Mouse (Mus musculus) spleen, adult 2 months (tissue): ENCODE results near the gene Sap30. TPM values are rescaled to one million over a fixed set of nuclear protein-coding genes. Genes with fewer than 3 reads are reported as not detected.
"Not testable (repeated sequence)": the region's sequence is repeated elsewhere in the genome, so short reads cannot be mapped to it uniquely, and the experiment has no call there.

Experiments
- DNase-seq, 2 experiments: peaks; one replicate each; pipeline versions ENCODE4 v3.0.0 to v3.0.0-alpha.2; 2012 to 2021; ENCODE audit warnings: low spot score in 2 of 2, low read depth in 1 of 2
- H3K27ac ChIP-seq: fragments of 200-500 bp; 2 replicates; pipeline ENCODE4 v1.5.1; 2012; ENCODE audit warnings: low read length, inconsistent platforms; ENCODE audit not compliant: insufficient read depth
- H3K27me3 ChIP-seq: fragments of 200-500 bp; 2 replicates; pipeline ENCODE4 v1.6.1; 2012; ENCODE audit warnings: mild to moderate bottlenecking, moderate library complexity, low read length, inconsistent platforms; ENCODE audit not compliant: control insufficient read depth, insufficient read depth
- H3K36me3 ChIP-seq: fragments of 200-500 bp; 2 replicates; pipeline ENCODE4 v1.6.1; 2012; ENCODE audit warnings: mild to moderate bottlenecking, low read length, inconsistent platforms; ENCODE audit not compliant: control insufficient read depth, insufficient read depth
- H3K4me1 ChIP-seq: fragments of 200-500 bp; 2 replicates; pipeline ENCODE4 v1.6.1; 2011; ENCODE audit warnings: inconsistent platforms; ENCODE audit not compliant: control insufficient read depth, insufficient read depth, insufficient read length
- H3K4me3 ChIP-seq: fragments of 200-500 bp; 2 replicates; pipeline ENCODE4 v1.5.1; 2011; ENCODE audit warnings: mild to moderate bottlenecking, inconsistent platforms; ENCODE audit not compliant: insufficient read depth, insufficient read length; ENCODE audit errors: extremely low read depth
- CTCF ChIP-seq: fragments of 200-500 bp; IDR thresholded peaks from 2 replicates; pipeline ENCODE4 v1.5.1; 2011; ENCODE audit warnings: mild to moderate bottlenecking, inconsistent platforms; ENCODE audit not compliant: insufficient read depth, insufficient read length, insufficient replicate concordance; ENCODE audit errors: extremely low read depth
- POLR2A ChIP-seq: fragments of 200-500 bp; IDR thresholded peaks from 2 replicates; pipeline ENCODE4 v1.6.1; 2011; ENCODE audit warnings: low read depth, low read length, inconsistent platforms
- WGBS: fragments of 180-500 bp; shearing (Covaris S2); methylation state at CpG from one replicate; pipeline ENCODE4 v1.1.7; 2018; 5-methylcytosine and 5-hydroxymethylcytosine counted together
- polyA plus RNA-seq: library from polyadenylated mRNA; depleted of rRNA; stranded (reverse); fragments of >200 nt; gene quantifications from 2 replicates; pipeline ENCODE4 v1.2.3, GENCODE M21; 2012

The Sap30 gene
- polyA plus RNA-seq, 1 experiment, result 7.0 TPM

DNA sequence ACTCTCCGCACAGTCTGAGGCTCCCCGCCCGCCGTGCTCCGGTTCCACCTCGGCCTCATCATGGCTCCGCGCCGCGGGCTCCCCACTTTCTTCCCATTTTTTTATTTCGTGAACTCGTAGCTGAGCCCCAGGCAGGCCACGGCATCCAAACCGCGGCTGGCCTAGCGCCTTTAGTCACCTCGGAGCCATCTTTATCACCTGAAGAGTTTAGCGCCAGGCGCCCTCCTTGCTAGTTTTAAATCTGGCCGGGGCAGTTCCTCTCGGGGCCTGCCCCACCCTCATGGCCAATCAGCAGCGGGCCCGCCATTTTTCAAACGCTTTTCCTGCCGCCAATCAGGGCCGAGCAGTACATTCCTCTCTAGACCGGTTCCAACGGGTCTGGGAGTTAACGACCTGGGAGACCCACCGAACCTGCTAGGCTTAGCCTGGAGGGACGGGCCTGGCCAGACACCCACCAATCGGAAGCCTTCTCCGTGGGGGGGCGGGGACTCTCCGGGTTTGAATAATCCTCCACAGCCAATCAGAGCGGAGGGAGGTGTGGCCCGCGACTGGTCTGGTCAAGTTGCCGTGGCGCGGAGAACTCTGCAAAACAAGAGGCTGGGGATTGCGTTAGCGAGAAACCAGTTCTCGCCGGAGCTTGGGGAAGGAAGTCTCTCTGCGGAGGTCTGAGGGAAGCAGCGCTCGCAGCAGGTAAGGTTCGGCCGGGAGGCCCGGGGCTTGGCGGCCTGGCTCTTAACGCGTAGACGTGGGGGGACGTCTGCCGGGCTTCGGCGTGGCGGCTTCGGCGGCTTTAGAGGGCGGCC lies 23.9 kb upstream of the Sap30 start, which contains the start of gene Hmgb2:
Hmgb2 (plus strand) TSS at position 592 of the 803 bp plus-strand sequence.
- H3K4me1 ChIP-seq, result no peaks in the 10 kb centered on the region; the same call in none of the 2 replicates
- H3K4me3 ChIP-seq, result peak within 1 kb of the TSS; percentile 88
- H3K36me3 ChIP-seq, result peaks cover 7% of the 10 kb centered on the region
- under 1% methylated on average over 63 of the region's 63 CpGs for WGBS
- peak; percentile 99 for DNase-seq
- peak within 1 kb of the TSS; percentile 98 for H3K27ac ChIP-seq
- H3K27me3 ChIP-seq, result peaks cover 3% of the 10 kb centered on the region; the same call in 1 of the 2 replicates
- TF ChIP-seq CTCF (no peak), POLR2A (peak; percentile 78)

DNA sequence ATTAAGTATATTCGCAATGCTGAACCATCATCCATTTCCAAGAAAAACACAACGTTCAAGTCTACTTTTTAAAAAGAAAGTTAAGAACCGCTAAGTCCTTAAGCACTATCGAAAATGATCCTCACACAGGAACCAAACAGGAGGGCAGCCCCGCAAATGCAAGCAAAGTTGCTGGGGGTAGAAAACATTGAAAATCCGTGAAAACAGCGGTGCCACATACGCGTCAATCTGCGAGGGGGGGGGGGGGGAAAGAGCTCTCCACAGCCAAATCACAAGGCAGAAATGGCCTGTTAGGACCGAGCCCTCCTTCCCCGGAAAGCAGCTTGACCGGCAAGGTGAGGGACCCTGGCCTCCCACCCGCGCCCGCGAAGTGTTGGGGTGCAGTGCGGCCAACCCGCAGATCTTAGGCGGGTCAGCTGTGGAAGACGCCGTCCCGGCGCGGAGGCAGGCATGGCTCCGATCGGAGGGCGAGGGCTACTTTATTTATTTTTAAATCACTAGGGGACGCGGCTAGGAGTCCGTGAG lies 23.2 kb upstream of the Sap30 start:
- Histone ChIP-seq H3K36me3 (peaks cover 4% of the 10 kb centered on the region), H3K27me3 (peaks cover 3% of the 10 kb centered on the region; the same call in 1 of the 2 replicates), H3K4me3 (peak overlapping the region; percentile 72), H3K4me1 (no peaks in the 10 kb centered on the region; the same call in none of the 2 replicates), H3K27ac (peak overlapping the region; percentile 13; the same call in 1 of the 2 replicates)
- no peak for TF ChIP-seq CTCF
- TF ChIP-seq POLR2A, result no peak
- under 1% methylated on average over 31 of the region's 31 CpGs for WGBS
- no peak for DNase-seq

DNA sequence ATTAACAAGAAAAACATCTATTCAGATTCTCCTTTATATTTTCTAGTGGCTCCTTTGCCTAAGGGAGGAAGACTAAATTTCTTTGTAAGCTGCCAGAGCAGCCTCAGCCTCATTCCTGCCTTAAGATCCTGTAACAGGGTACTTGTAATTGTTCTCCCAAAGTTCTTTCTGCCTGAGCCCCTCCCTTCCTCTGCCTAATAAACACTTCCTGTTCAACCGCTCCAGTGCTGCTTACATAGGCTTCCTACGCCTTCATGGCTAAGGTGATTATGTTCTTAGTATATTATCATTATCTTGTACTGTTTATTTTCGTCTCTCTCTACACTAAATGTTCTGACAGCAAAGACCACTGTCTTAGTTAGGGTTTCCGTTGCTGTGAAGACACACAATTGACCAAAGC lies 21.0 kb upstream of the Sap30 start:
- WGBS, result 78% methylated on average over 4 of the region's 4 CpGs
- H3K4me1 ChIP-seq, result no peaks in the 10 kb centered on the region; the same call in 1 of the 2 replicates
- peaks cover 3% of the 10 kb centered on the region; the same call in 1 of the 2 replicates for H3K27me3 ChIP-seq
- TF ChIP-seq CTCF, result no peak
- no peak for TF ChIP-seq POLR2A
- H3K36me3 ChIP-seq, result no peaks in the 10 kb centered on the region; the same call in 1 of the 2 replicates
- no peak for DNase-seq
- no peak overlapping the region for H3K27ac ChIP-seq
- H3K4me3 ChIP-seq, result no peak overlapping the region

DNA sequence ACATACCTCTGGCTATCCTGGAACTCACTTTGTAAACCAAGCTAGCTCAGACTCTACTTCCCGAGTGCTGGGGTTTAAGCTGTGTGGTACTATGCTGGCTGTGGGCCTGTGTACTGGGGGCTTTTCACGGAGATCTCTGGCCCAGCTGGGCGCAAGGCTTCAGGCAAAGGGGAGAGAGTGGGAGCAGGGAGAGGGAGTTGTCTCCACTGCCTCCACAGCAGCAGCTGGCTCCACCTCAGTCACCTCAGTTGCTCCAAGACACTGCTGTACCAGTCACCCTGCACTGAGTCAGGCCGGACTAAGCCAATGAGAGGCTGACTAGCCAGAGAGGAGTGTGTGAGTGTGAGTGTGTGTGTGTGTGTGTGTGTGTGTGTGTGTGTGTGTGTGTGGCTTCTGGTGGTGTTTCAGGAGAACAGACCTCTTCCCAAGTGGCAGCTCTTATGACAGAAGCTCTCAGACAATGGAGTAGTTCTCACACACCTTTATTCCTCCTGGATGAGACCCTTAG lies 19.9 kb upstream of the Sap30 start:
- WGBS, result 92% methylated on average over 4 of the region's 4 CpGs
- Histone ChIP-seq H3K36me3 (no peaks in the 10 kb centered on the region), H3K4me1 (no peaks in the 10 kb centered on the region), H3K4me3 (no peak overlapping the region), H3K27ac (no peak overlapping the region), H3K27me3 (peaks cover 3% of the 10 kb centered on the region; the same call in 1 of the 2 replicates)
- no peak for DNase-seq
- TF ChIP-seq POLR2A (no peak), CTCF (no peak)

DNA sequence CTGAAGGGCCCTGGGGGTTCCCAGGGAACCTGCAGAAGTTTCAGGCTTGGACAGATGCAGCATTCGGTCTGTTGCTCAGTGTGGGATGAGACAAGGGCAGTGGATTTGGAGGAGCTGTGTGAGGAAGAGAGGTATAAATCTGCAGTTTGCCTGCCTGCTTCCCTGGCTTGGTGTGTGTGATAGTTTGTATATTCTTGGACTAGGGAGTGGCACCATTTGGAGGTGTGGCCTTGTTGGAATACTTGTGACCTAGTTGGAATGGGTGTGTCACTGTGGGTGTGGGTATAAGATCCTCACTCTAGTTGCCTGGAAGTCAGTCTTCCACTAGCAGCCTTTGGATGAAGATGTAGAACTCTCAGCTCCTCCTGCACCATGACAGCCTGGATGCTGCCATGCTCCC lies 17.8 kb upstream of the Sap30 start:
- H3K4me1 ChIP-seq, DNase-seq, H3K27me3 ChIP-seq, H3K27ac ChIP-seq, H3K36me3 ChIP-seq, H3K4me3 ChIP-seq: not testable (repeated sequence)
- WGBS, result 91% methylated on average over 1 of the region's 1 CpGs

DNA sequence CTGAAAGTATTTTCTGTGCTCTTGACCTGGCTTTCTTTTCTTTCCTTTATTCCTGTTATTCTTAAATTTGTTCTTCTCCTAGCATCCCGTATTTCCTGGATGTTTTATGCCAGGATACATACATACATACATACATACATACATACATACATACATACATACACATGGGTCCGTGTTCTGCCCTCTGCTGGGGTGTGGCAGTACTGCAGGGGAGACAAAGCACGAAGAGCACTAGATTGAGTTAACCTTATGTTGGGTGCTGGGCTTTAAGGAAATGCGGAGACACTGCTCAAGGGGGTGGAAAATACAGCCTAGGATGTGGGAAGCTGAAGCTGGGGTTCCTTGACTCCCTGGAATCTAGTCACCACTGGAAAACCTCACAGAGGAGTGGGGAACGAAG lies 16.0 kb upstream of the Sap30 start:
- H3K27ac ChIP-seq, result no peak overlapping the region
- no peaks in the 10 kb centered on the region for H3K36me3 ChIP-seq
- H3K4me1 ChIP-seq, result no peaks in the 10 kb centered on the region
- TF ChIP-seq CTCF (peak; percentile 54; the same call in 1 of the 2 replicates), POLR2A (no peak)
- WGBS, result 34% methylated on average over 5 of the region's 5 CpGs
- DNase-seq, result peak; percentile 45 to 78
- H3K4me3 ChIP-seq, result no peak overlapping the region
- no peaks in the 10 kb centered on the region for H3K27me3 ChIP-seq
